Mouse (Mus musculus) liver, embryonic 14.5 days (tissue): Measurements from ENCODE around the gene Lamb3.

ENCODE experiments used
- CTCF ChIP-seq: IDR thresholded peaks from 2 replicates; pipeline ENCODE4 v1.5.1; 2016; ENCODE audit warnings: antibody characterized with exemption, low read depth, control low read depth
- EP300 ChIP-seq: IDR thresholded peaks from 2 replicates; pipeline ENCODE4 v1.6.1; 2016; ENCODE audit warnings: antibody characterized with exemption, low read depth

DNA sequence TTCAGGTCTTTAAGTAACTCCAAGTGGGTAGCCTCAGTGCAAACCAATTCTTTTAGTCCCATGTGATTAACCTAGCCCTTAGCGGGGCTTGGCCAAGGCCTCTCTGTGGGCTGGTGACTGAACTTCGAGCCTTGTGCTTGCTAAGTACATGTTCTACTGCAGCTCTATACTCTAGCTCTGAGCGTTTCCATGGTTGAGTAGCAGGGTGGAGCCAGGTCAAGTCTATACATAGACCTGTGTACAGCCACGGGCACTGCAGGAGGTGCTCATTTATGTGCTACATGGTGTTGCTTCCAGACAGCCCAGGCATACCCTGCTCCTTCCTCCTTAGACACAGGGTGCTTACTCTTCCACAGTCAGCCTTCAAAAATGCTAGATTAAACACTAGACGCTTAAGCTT is 88.4 kb downstream of the Lamb3 start:
- no peak for TF ChIP-seq CTCF
- TF ChIP-seq EP300 = no peak
